Mouse (Mus musculus) neural tube, embryonic 11.5 days (tissue): Measurements from ENCODE around the gene Slu7. TPM values are rescaled to one million over a fixed set of nuclear protein-coding genes. Genes with fewer than 3 reads are reported as not detected.

Experiments used
- ATAC-seq: fragments of 200-750 bp; cut with Nextera tagmentation; 2 replicates; pipeline ENCODE4 v1.8.0; 2017; ENCODE audit warnings: moderate number of reproducible peaks, mild to moderate bottlenecking, moderate TSS enrichment, moderate library complexity; ENCODE audit not compliant: insufficient read depth, low FRiP score, low TSS enrichment
- DNase-seq: peaks from one replicate; pipeline ENCODE4 v3.0.0-alpha.2; 2015; ENCODE audit warnings: low spot score
- H3K27ac ChIP-seq: fragments of 300-500 bp; sonication (generic); 2 replicates; pipeline ENCODE4 v1.5.1; 2014; ENCODE audit warnings: low read depth, mild to moderate bottlenecking, low read length
- H3K27me3 ChIP-seq: fragments of 300-500 bp; sonication (generic); 2 replicates; pipeline ENCODE4 v1.6.1; 2014; ENCODE audit warnings: mild to moderate bottlenecking, low read length, mixed read lengths; ENCODE audit not compliant: control insufficient read depth, insufficient read depth
- H3K36me3 ChIP-seq: fragments of 300-500 bp; sonication (generic); 2 replicates; pipeline ENCODE4 v1.6.1; 2014; ENCODE audit warnings: mild to moderate bottlenecking, low read length, moderate library complexity, mixed read lengths; ENCODE audit not compliant: control insufficient read depth, insufficient read depth
- H3K4me1 ChIP-seq: fragments of 300-500 bp; sonication (generic); 2 replicates; pipeline ENCODE4 v1.6.1; 2014; ENCODE audit warnings: low read length, mixed read lengths; ENCODE audit not compliant: control insufficient read depth, insufficient read depth
- H3K4me2 ChIP-seq: fragments of 300-500 bp; sonication (generic); 2 replicates; pipeline ENCODE4 v1.6.1; 2014; ENCODE audit warnings: low read depth, mild to moderate bottlenecking, moderate library complexity
- H3K4me3 ChIP-seq: fragments of 300-500 bp; sonication (generic); 2 replicates; pipeline ENCODE4 v1.5.1; 2014; ENCODE audit warnings: low read depth, low read length
- H3K9ac ChIP-seq: fragments of 300-500 bp; sonication (generic); 2 replicates; pipeline ENCODE4 v1.6.1; 2014; ENCODE audit warnings: mild to moderate bottlenecking, low read length
- H3K9me3 ChIP-seq: fragments of 300-500 bp; sonication (generic); 2 replicates; pipeline ENCODE4 v1.6.1; 2016; ENCODE audit warnings: low read length; ENCODE audit not compliant: control insufficient read depth
- WGBS: fragments of 180-500 bp; shearing (Covaris S2); extraction: QIAGEN DNeasy Blood & Tissue Kit; methylation state at CpG from one replicate; pipeline ENCODE4 v1.1.7; 2014; 5-methylcytosine and 5-hydroxymethylcytosine counted together
- polyA plus RNA-seq: library from polyadenylated mRNA; unstranded; fragments of >200 nt; fragmentation: Nextera tagmentation; extraction: Ambion mirVana; gene quantifications from 2 replicates; pipeline ENCODE4 v1.2.1, GENCODE M21; 2014

The Slu7 gene
- polyA plus RNA-seq, 1 experiment from 2014 or later = 65.3 TPM

DNA sequence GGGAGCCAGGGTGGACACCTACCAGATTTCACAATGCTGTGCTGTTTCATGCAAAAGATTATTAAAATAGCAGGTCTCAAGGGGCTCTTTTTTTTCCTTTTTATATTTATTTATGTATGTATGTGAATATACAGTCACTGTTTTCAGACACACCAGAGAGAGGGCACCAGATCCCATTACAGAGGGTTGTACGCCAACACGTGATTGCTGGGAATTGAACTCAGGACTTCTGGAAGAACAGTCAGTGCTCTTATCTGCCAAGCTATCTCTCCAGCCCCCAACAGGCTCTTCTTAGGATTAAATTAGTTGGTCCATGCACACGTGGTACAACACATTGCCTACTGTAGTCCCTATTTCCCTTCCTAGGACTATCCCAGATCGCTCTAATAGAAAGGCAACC lies 40.2 kb upstream of the Slu7 start:
- DNase-seq (no peak), ATAC-seq (no peak)
- Histone ChIP-seq H3K4me2 (no peak overlapping the region), H3K36me3 (no peaks in the 10 kb centered on the region), H3K27me3 (no peaks in the 10 kb centered on the region), H3K27ac (no peak overlapping the region), H3K4me1 (no peaks in the 10 kb centered on the region), H3K4me3 (no peak overlapping the region), H3K9me3 (no peaks in the 10 kb centered on the region), H3K9ac (no peak overlapping the region)
- WGBS = 90% methylated on average over 4 of the region's 4 CpGs

DNA sequence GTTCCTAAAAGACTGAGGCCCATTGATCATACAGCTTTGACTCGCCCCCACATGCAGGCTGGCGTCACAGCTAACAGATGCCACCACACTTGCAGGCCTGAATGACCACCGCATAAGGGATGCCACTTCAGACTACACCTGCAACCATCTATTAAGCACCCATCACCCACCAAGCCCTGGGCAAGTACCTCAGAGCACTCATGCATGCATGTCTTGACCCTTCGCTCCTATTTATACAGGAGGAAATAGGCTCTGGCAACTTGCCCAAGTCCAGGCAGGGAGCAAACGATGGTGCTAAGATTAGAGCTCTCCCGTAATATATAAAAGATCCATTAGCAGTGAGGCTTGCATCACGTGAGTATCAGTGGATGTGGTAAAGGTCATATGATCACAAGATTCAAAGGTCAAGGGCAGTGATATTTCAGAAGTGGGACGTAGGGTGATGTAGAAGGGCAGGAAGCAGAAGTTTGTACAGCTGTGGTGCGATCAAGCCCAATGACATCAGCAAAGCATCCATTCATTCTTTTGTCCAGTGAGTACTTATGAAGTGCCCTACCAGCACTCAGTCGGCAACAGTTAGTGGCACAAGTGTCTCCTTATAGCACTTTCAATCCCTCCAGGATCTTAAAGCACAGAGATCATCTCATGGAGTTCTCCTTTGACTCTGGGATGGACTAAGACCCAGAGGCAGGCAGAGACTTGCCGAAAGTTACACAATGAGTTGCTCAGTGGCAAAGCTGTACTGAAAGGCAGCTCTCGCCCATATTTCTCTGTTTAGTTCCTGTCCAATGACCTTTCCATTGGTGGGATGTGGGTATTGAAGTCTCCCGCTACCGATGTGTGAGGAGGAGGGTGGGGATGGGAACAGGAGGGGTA lies 38.2 kb upstream of the Slu7 start:
- H3K27ac ChIP-seq = no peak overlapping the region
- no peaks in the 10 kb centered on the region for H3K36me3 ChIP-seq
- no peak for ATAC-seq
- no peak overlapping the region for H3K9ac ChIP-seq
- no peaks in the 10 kb centered on the region for H3K9me3 ChIP-seq
- no peak overlapping the region for H3K4me2 ChIP-seq
- DNase-seq = no peak
- H3K27me3 ChIP-seq = no peaks in the 10 kb centered on the region
- H3K4me1 ChIP-seq = no peaks in the 10 kb centered on the region
- WGBS = 84% methylated on average over 14 of the region's 14 CpGs
- no peak overlapping the region for H3K4me3 ChIP-seq

DNA sequence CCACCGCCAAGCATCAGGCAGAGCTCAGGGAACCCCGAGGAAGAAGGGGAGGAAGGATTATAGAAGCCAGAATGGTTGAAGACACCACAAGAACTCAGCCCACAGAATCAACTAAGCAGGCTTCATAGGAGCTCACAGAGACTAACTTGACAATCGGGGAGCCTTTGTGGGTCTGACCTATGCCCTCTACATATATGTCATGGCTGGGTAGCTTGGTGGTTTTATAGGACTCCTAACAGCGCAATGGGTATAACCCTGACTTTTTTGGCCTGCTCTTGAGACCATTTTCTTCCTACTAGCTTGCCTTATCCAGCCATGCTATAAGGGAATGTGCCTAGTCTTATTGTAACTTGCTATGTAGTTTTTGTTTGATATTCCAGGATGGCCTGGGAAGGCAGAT lies 37.3 kb upstream of the Slu7 start:
- DNase-seq = no peak

DNA sequence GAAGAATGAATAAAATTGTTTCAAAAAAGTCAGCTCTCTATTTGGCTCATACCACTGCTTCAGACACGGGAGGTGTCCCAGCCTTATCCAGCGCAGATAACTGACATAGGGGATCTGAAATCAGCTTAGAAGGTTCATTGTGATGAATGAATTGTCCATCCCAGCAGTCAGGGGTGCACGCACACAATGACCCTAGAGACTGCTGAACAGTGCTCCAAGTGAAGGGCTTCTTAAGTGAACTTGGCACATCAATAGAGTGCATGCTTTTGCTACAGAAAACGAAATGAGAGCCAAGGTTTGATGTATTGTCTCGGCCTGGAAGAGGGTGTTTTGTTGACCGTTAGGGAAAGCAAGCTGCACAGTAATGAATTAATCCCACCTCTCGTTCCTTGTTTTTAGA lies 36.9 kb upstream of the Slu7 start:
- WGBS = 76% methylated on average over 7 of the region's 7 CpGs
- H3K9me3 ChIP-seq = no peaks in the 10 kb centered on the region
- H3K4me2 ChIP-seq = no peak overlapping the region
- ATAC-seq (no peak), DNase-seq (no peak)
- no peaks in the 10 kb centered on the region for H3K4me1 ChIP-seq
- no peaks in the 10 kb centered on the region for H3K36me3 ChIP-seq
- H3K4me3 ChIP-seq = no peak overlapping the region
- H3K9ac ChIP-seq = no peak overlapping the region
- no peaks in the 10 kb centered on the region for H3K27me3 ChIP-seq
- no peak overlapping the region for H3K27ac ChIP-seq

More for the DNA sequence above, 37.3 kb upstream of the Slu7 start:
- H3K4me3 ChIP-seq = no peak overlapping the region
- H3K27ac ChIP-seq = no peak overlapping the region
- H3K27me3 ChIP-seq = no peaks in the 10 kb centered on the region
- no peak overlapping the region for H3K9ac ChIP-seq
- 93% methylated on average over 4 of the region's 4 CpGs for WGBS
- ATAC-seq = no peak
- no peaks in the 10 kb centered on the region for H3K36me3 ChIP-seq
- no peaks in the 10 kb centered on the region for H3K4me1 ChIP-seq
- H3K4me2 ChIP-seq = no peak overlapping the region
- H3K9me3 ChIP-seq = no peaks in the 10 kb centered on the region

DNA sequence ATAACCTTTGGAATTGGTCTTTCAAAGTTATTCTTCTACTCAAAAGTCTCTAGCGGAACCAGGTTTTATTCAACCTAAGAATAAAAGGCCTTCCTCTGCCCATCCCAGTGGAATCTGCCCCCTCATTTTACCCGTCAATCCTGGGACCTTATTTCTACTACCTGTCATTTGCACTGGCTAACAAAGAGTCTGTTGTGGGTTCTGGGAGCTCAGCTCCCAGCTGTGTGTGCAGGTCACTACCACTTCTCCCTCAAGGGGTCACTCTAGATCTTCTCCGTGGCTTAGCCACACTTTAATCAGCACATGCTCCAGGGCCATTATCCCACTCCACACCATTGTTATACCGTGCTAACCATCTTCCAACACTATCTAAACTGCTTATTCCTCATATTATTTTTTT lies 34.2 kb upstream of the Slu7 start:
- no peak for ATAC-seq
- Histone ChIP-seq H3K9ac (no peak overlapping the region), H3K9me3 (no peaks in the 10 kb centered on the region)

DNA sequence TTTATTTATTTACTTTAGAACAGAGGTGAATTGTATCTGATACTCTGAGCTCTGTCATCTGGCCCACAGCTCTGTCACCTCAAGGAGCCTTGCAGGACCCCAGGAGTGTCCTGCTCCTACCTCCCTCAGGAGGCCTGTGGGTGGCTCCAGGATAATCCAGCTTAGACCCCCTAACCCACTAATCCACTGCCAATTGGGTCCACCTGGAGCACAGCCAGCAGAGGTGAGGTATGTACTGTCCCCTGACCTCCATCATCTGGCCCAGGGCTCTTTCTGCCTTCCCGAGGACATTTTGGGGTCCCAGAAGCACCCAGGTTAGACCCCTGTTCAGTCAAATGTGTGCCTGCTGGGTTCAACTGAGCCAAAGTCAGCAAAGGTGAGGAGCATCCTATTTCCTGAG lies 33.4 kb upstream of the Slu7 start:
- Histone ChIP-seq H3K4me3 (no peak overlapping the region), H3K27me3 (no peaks in the 10 kb centered on the region), H3K27ac (no peak overlapping the region), H3K4me2 (no peak overlapping the region), H3K9ac (no peak overlapping the region), H3K4me1 (no peaks in the 10 kb centered on the region), H3K9me3 (no peaks in the 10 kb centered on the region), H3K36me3 (no peaks in the 10 kb centered on the region)
- DNase-seq (no peak), ATAC-seq (no peak)
- WGBS = 100% methylated on average over 1 of the region's 1 CpGs

More for the DNA sequence above, 34.2 kb upstream of the Slu7 start:
- no peaks in the 10 kb centered on the region for H3K4me1 ChIP-seq
- no peak overlapping the region for H3K4me3 ChIP-seq
- no peak overlapping the region for H3K27ac ChIP-seq
- 40% methylated on average over 4 of the region's 4 CpGs for WGBS
- no peak overlapping the region for H3K4me2 ChIP-seq
- no peaks in the 10 kb centered on the region for H3K27me3 ChIP-seq
- no peaks in the 10 kb centered on the region for H3K36me3 ChIP-seq
- DNase-seq = no peak

DNA sequence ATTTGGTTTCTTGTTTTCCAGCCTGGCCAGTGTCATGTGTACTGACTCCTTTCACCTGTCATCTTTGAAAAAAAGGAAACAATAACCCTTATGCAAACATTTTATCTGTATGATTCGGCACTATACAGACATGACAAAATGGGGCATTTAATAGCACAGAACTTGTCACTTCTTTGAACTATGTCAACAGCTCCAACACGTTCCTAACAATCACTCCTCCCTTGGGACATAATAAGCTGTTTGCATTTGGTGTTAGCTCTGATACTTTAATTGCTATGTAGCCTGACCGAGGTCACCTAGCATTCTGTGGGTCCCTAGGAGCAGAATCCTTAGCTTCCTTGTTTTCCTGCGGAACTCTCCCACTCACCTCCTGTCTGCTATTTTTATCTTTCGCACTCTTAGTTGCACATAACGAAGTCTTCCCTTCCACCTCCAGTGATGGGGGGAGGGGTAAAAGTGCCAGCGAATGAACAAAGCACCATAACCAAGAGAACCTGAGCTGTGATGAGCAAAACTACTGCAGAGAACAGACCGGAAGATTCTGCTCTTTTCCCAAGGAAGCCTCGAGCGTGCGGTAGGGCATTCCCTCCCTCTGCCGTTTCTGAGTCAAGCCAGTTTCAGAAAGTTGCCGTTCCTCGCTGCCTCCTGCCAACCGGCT lies 29.3 kb upstream of the Slu7 start:
- H3K4me2 ChIP-seq = no peak overlapping the region
- DNase-seq (no peak), ATAC-seq (no peak)
- H3K9ac ChIP-seq = no peak overlapping the region
- no peaks in the 10 kb centered on the region for H3K9me3 ChIP-seq
- H3K27me3 ChIP-seq = no peaks in the 10 kb centered on the region
- no peak overlapping the region for H3K27ac ChIP-seq
- no peaks in the 10 kb centered on the region for H3K36me3 ChIP-seq
- no peaks in the 10 kb centered on the region for H3K4me1 ChIP-seq
- WGBS = 88% methylated on average over 15 of the region's 15 CpGs
- no peak overlapping the region for H3K4me3 ChIP-seq

DNA sequence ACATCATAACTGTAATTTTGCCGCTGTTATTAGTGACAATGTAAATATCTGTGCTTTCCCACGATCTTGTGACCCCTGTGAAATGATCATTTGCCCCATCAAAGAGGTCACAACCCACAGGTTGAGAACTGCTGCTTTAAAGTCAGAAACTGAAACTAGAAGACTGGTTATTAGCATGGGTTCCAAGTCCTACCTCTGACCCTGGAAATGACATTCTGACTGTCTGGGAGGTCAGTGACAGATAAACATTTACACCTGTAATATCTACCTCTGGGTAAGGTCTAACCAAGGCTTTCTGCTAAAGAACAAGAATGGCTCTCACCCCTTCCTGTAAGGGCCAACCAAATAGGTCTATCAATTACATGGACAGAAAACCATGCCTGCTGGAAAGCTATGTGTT lies 24.7 kb upstream of the Slu7 start:
- H3K9ac ChIP-seq = no peak overlapping the region
- no peak overlapping the region for H3K27ac ChIP-seq
- H3K4me2 ChIP-seq = no peak overlapping the region
- ATAC-seq (no peak), DNase-seq (no peak)
- no peak overlapping the region for H3K4me3 ChIP-seq
- H3K9me3 ChIP-seq = no peaks in the 10 kb centered on the region
- 80% methylated on average over 2 of the region's 2 CpGs for WGBS
- H3K27me3 ChIP-seq = no peaks in the 10 kb centered on the region
- no peaks in the 10 kb centered on the region for H3K36me3 ChIP-seq
- H3K4me1 ChIP-seq = no peaks in the 10 kb centered on the region

DNA sequence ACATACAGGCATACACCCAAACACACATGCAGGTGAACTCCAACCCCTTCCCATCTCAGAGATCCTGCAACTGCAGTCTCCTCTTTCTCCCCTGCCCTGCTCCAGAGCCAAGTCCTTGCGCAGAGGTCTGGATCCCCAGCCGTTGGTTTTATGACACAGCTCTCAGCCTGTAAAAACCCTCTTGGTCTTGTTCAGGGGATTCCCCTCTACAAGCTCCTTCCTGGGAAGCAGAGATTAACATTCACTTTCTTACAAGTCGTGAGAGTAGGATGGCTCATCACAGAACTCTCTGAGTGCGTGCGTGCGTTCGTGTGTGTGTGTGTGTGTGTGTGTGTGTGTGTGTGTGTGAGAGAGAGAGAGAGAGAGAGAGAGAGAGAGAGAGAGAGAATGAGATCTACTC lies 23.3 kb upstream of the Slu7 start:
- H3K36me3 ChIP-seq = no peaks in the 10 kb centered on the region
- WGBS = 67% methylated on average over 7 of the region's 7 CpGs
- H3K4me3 ChIP-seq = no peak overlapping the region
- DNase-seq (no peak), ATAC-seq (no peak)
- H3K27me3 ChIP-seq = no peaks in the 10 kb centered on the region
- H3K4me2 ChIP-seq = no peak overlapping the region
- no peaks in the 10 kb centered on the region for H3K4me1 ChIP-seq
- H3K9me3 ChIP-seq = no peaks in the 10 kb centered on the region
- no peak overlapping the region for H3K9ac ChIP-seq
- no peak overlapping the region for H3K27ac ChIP-seq
